Mouse (Mus musculus) midbrain, embryonic 10.5 days (tissue): ENCODE data around the gene Nrap. TPM values are rescaled to one million over a fixed set of nuclear protein-coding genes. Genes with fewer than 3 reads are reported as not detected.
A peak's percentile ranks its signal among the peaks of the same experiment; 100 is the strongest.

ENCODE experiments used
- DNase-seq: peaks from one replicate; pipeline ENCODE4 v3.0.0-alpha.2; 2017; ENCODE audit warnings: low spot score
- H3K27ac ChIP-seq: fragments of 300-500 bp; sonication (generic); replicated peaks from 2 replicates; pipeline ENCODE4 v1.5.1; 2016; ENCODE audit warnings: mild to moderate bottlenecking
- H3K27me3 ChIP-seq: fragments of 300-500 bp; sonication (generic); 2 replicates; pipeline ENCODE4 v1.6.1; 2016; ENCODE audit warnings: low read depth, mild to moderate bottlenecking; ENCODE audit not compliant: poor library complexity, severe bottlenecking
- H3K36me3 ChIP-seq: fragments of 300-500 bp; sonication (generic); 2 replicates; pipeline ENCODE4 v1.6.1; 2016; ENCODE audit warnings: mild to moderate bottlenecking, moderate library complexity
- H3K4me1 ChIP-seq: fragments of 300-500 bp; sonication (generic); 2 replicates; pipeline ENCODE4 v1.6.1; 2016
- H3K4me3 ChIP-seq: fragments of 300-500 bp; sonication (generic); 2 replicates; pipeline ENCODE4 v1.5.1; 2016; ENCODE audit warnings: mild to moderate bottlenecking, moderate library complexity
- H3K9me3 ChIP-seq: fragments of 300-500 bp; sonication (generic); replicated peaks from 2 replicates; pipeline ENCODE4 v1.6.1; 2016; ENCODE audit warnings: mild to moderate bottlenecking
- WGBS: fragments of 180-500 bp; shearing (Covaris S2); methylation state at CpG from one replicate; pipeline ENCODE4 v1.1.7; 2016; 5-methylcytosine and 5-hydroxymethylcytosine counted together
- polyA plus RNA-seq: library from polyadenylated mRNA; unstranded; fragments of >200 nt; fragmentation: Nextera tagmentation; extraction: Ambion mirVana; gene quantifications from 2 replicates; pipeline ENCODE4 v1.2.1, GENCODE M21; 2016

Nrap gene
- polyA plus RNA-seq, 1 experiment from 2014 or later: 0.06 TPM

GRCm38 (mm10) chr19:56349295-56349694, 40.5 kb downstream of the Nrap start:
- no peaks in the 10 kb centered on the region for H3K36me3 ChIP-seq
- no peak overlapping the region for H3K27ac ChIP-seq
- H3K4me3 ChIP-seq: no peak overlapping the region
- WGBS: 39% methylated on average over 6 of the region's 6 CpGs
- H3K27me3 ChIP-seq: peaks cover 22% of the 10 kb centered on the region
- peak; percentile 23 for DNase-seq
- peaks cover 3% of the 10 kb centered on the region; the same call in 1 of the 2 replicates for H3K9me3 ChIP-seq
- H3K4me1 ChIP-seq: peaks cover 23% of the 10 kb centered on the region

- no peak overlapping the region for H3K4me3 ChIP-seq
- peaks cover 39% of the 10 kb centered on the region for H3K27me3 ChIP-seq
- 53% methylated on average over 13 of the region's 13 CpGs for WGBS
- H3K27ac ChIP-seq: no peak overlapping the region
- H3K9me3 ChIP-seq: no peaks in the 10 kb centered on the region
- peaks cover 33% of the 10 kb centered on the region for H3K4me1 ChIP-seq
- H3K36me3 ChIP-seq: no peaks in the 10 kb centered on the region
- DNase-seq: no peak
Measured at GRCm38 (mm10) chr19:56346750-56347149, 43.1 kb downstream of the Nrap start.

- H3K27ac ChIP-seq: no peak overlapping the region
- peaks cover 46% of the 10 kb centered on the region for H3K27me3 ChIP-seq
- no peak for DNase-seq
- peaks cover 33% of the 10 kb centered on the region for H3K4me1 ChIP-seq
- no peaks in the 10 kb centered on the region for H3K36me3 ChIP-seq
- H3K9me3 ChIP-seq: no peaks in the 10 kb centered on the region
- WGBS: 83% methylated on average over 3 of the region's 3 CpGs
- no peak overlapping the region for H3K4me3 ChIP-seq
Measured at GRCm38 (mm10) chr19:56346016-56346415, 43.8 kb downstream of the Nrap start.

GRCm38 (mm10) chr19:56343869-56344563, 45.8 kb downstream of the Nrap start:
- peak overlapping the region; percentile 80 for H3K27ac ChIP-seq
- 45% methylated on average over 26 of the region's 26 CpGs for WGBS
- DNase-seq: peak; percentile 69
- H3K4me1 ChIP-seq: peaks cover 29% of the 10 kb centered on the region
- H3K9me3 ChIP-seq: no peaks in the 10 kb centered on the region
- peaks cover 48% of the 10 kb centered on the region for H3K27me3 ChIP-seq
- peak overlapping the region; percentile 26; the same call in 1 of the 2 replicates for H3K4me3 ChIP-seq
- H3K36me3 ChIP-seq: no peaks in the 10 kb centered on the region

- peaks cover 45% of the 10 kb centered on the region for H3K27me3 ChIP-seq
- no peaks in the 10 kb centered on the region for H3K36me3 ChIP-seq
- 89% methylated on average over 8 of the region's 8 CpGs for WGBS
- no peak overlapping the region for H3K4me3 ChIP-seq
- no peak overlapping the region for H3K27ac ChIP-seq
- H3K9me3 ChIP-seq: no peaks in the 10 kb centered on the region
- no peak for DNase-seq
- peaks cover 29% of the 10 kb centered on the region for H3K4me1 ChIP-seq
Measured at GRCm38 (mm10) chr19:56342006-56342405, 47.8 kb downstream of the Nrap start.

GRCm38 (mm10) chr19:56336826-56337225, 53.0 kb downstream of the Nrap start:
- Histone ChIP-seq H3K36me3 (no peaks in the 10 kb centered on the region), H3K4me1 (no peaks in the 10 kb centered on the region), H3K9me3 (no peaks in the 10 kb centered on the region), H3K27ac (no peak overlapping the region), H3K4me3 (no peak overlapping the region), H3K27me3 (peaks cover 10% of the 10 kb centered on the region)
- WGBS: 85% methylated on average over 12 of the region's 12 CpGs
- no peak for DNase-seq

GRCm38 (mm10) chr19:56336321-56336720, 53.5 kb downstream of the Nrap start:
- Histone ChIP-seq H3K27ac (no peak overlapping the region), H3K9me3 (no peaks in the 10 kb centered on the region), H3K4me1 (no peaks in the 10 kb centered on the region), H3K36me3 (no peaks in the 10 kb centered on the region), H3K4me3 (no peak overlapping the region), H3K27me3 (peaks cover 5% of the 10 kb centered on the region)
- no peak for DNase-seq
- 94% methylated on average over 17 of the region's 17 CpGs for WGBS

GRCm38 (mm10) chr19:56326243-56326855, 63.5 kb downstream of the Nrap start:
- peak overlapping the region; percentile 52; the same call in 1 of the 2 replicates for H3K27ac ChIP-seq
- H3K27me3 ChIP-seq: peaks cover 32% of the 10 kb centered on the region

GRCm38 (mm10) chr19:56325676-56326075, 64.2 kb downstream of the Nrap start:
- no peaks in the 10 kb centered on the region for H3K36me3 ChIP-seq
- H3K27me3 ChIP-seq: peaks cover 35% of the 10 kb centered on the region
- H3K4me3 ChIP-seq: no peak overlapping the region
- WGBS: 67% methylated on average over 10 of the region's 10 CpGs
- no peak for DNase-seq
- H3K27ac ChIP-seq: peak overlapping the region; percentile 52; the same call in 1 of the 2 replicates
- H3K4me1 ChIP-seq: peaks cover 38% of the 10 kb centered on the region
- H3K9me3 ChIP-seq: no peaks in the 10 kb centered on the region

More at GRCm38 (mm10) chr19:56326243-56326855, 63.5 kb downstream of the Nrap start:
- 77% methylated on average over 21 of the region's 21 CpGs for WGBS
- Histone ChIP-seq H3K4me1 (peaks cover 31% of the 10 kb centered on the region), H3K36me3 (no peaks in the 10 kb centered on the region), H3K4me3 (no peak overlapping the region), H3K9me3 (no peaks in the 10 kb centered on the region)
- no peak for DNase-seq

- Histone ChIP-seq H3K27ac (no peak overlapping the region), H3K4me3 (no peak overlapping the region), H3K36me3 (no peaks in the 10 kb centered on the region), H3K9me3 (no peaks in the 10 kb centered on the region), H3K27me3 (peaks cover 41% of the 10 kb centered on the region), H3K4me1 (peaks cover 39% of the 10 kb centered on the region)
- DNase-seq: no peak
- 88% methylated on average over 12 of the region's 12 CpGs for WGBS
Measured at GRCm38 (mm10) chr19:56321303-56321920, 68.4 kb downstream of the Nrap start.

- peak; percentile 50 for DNase-seq
Measured at GRCm38 (mm10) chr19:56320186-56320860, 69.5 kb downstream of the Nrap start.

GRCm38 (mm10) chr19:56319629-56320028, 70.2 kb downstream of the Nrap start:
- peaks cover 29% of the 10 kb centered on the region for H3K27me3 ChIP-seq
- H3K27ac ChIP-seq: no peak overlapping the region
- peaks cover 24% of the 10 kb centered on the region for H3K4me1 ChIP-seq
- H3K36me3 ChIP-seq: no peaks in the 10 kb centered on the region
- WGBS: 89% methylated on average over 6 of the region's 6 CpGs
- no peaks in the 10 kb centered on the region for H3K9me3 ChIP-seq
- no peak overlapping the region for H3K4me3 ChIP-seq
- no peak for DNase-seq

More at GRCm38 (mm10) chr19:56320186-56320860, 69.5 kb downstream of the Nrap start:
- peak overlapping the region; percentile 26 for H3K4me3 ChIP-seq
- H3K4me1 ChIP-seq: peaks cover 29% of the 10 kb centered on the region
- WGBS: 27% methylated on average over 26 of the region's 26 CpGs
- H3K36me3 ChIP-seq: no peaks in the 10 kb centered on the region
- H3K27me3 ChIP-seq: peaks cover 36% of the 10 kb centered on the region
- H3K9me3 ChIP-seq: no peaks in the 10 kb centered on the region
- H3K27ac ChIP-seq: peak overlapping the region; percentile 78
